ENCODE assay signal across 22 mouse cellular contexts in the genomic region with DNA sequence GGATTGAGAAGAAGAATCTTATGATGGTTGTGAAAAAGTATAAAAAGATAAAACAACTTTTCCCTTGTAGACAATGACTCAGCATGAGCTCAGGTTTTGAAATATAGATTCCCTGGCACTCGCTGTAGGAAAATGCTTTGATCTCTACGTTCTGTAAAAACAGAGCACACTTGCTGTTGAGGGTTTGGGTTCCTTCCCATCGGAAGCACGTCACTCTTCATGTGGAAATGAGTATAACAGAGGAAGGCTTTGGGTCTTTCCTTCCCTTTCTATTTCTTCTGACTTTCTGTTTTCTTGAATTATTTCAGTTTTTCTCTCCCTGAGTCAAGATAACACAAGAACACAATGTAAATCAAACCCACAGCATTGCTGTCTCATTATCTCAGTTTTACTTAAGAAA.
A peak's percentile ranks its signal among the peaks of the same experiment; 100 is the strongest.
DNase-seq lines count a peak whose midpoint lies in the region; ATAC-seq and TF ChIP-seq lines count a peak whose summit lies in the region.
"Had no signal": no experiment of that assay in that cellular context is flagged by ENCODE, and none has a peak within 500 bp of the region (broad histone marks: within the 10 kb centered on the region; RNA-seq: fewer than 3 reads in every experiment).

No protein-coding gene starts in this region.

- no peak for TF ChIP-seq CTCF in embryonic fibroblast, embryonic 13.5 days (IDR thresholded peaks at IDR 0.05; ENCODE audit: borderline replicate concordance, insufficient read depth, low read length)

- DNase-seq in frontal cortex, postnatal 36 days (ENCODE audit: low spot score in 2 of 2) = no peak
- peak; percentile 82 for DNase-seq in midbrain, embryonic 11.5 days (ENCODE audit: low spot score, missing footprints)
- DNase-seq in urinary bladder, postnatal 36 days (ENCODE audit: low spot score in 2 of 2) = no peak
- no peak for DNase-seq in cerebellum, adult 11 months
- DNase-seq: adrenal gland, postnatal 10 days; cerebellum, adult 9-10 months; gastrocnemius, postnatal 36 days; heart, postnatal 36 days; lung, postnatal 36 days; thymus, adult 18-20 months had no signal

- H3K4me2 ChIP-seq in midbrain, embryonic 11.5 days = no peak overlapping the region
- no peak overlapping the region for H3K4me2 ChIP-seq in midbrain, embryonic 16.5 days (ENCODE audit: low read length)
- H3K4me2 ChIP-seq: embryonic facial prominence, embryonic 15.5 days; heart, embryonic 15.5 days; hindbrain, embryonic 14.5 days; limb, embryonic 15.5 days; liver, embryonic 15.5 days; lung, embryonic 15.5 days had no signal

- TF ChIP-seq POLR2A in embryonic fibroblast, embryonic 13.5 days (IDR thresholded peaks at IDR 0.05; ENCODE audit: low read depth, low read length) = no peak

- H3K27ac ChIP-seq in midbrain, embryonic 11.5 days (ENCODE audit: low read depth, low read length) = no peak overlapping the region
- H3K27ac ChIP-seq in midbrain, embryonic 16.5 days (ENCODE audit: low read length) = no peak overlapping the region
- H3K27ac ChIP-seq in embryonic fibroblast, embryonic 13.5 days (ENCODE audit: insufficient read depth, low read length) = peak overlapping the region; percentile 66
- H3K27ac ChIP-seq: embryonic facial prominence, embryonic 15.5 days; heart, embryonic 15.5 days; hindbrain, embryonic 14.5 days; limb, embryonic 15.5 days; liver, embryonic 15.5 days; lung, embryonic 15.5 days had no signal

- H3K27me3 ChIP-seq in midbrain, embryonic 11.5 days (ENCODE audit: control insufficient read depth, insufficient read depth, low read length) = no peaks in the 10 kb centered on the region
- H3K27me3 ChIP-seq in midbrain, embryonic 16.5 days (ENCODE audit: control insufficient read depth, insufficient read depth, low read depth, low read length) = no peaks in the 10 kb centered on the region
- H3K27me3 ChIP-seq: embryonic facial prominence, embryonic 15.5 days; heart, embryonic 15.5 days; limb, embryonic 15.5 days; liver, embryonic 15.5 days; lung, embryonic 15.5 days had no signal

- no peak overlapping the region for H3K4me3 ChIP-seq in midbrain, embryonic 11.5 days (ENCODE audit: low read depth, low read length)
- H3K4me3 ChIP-seq in midbrain, embryonic 16.5 days (ENCODE audit: low read depth, low read length) = no peak overlapping the region
- H3K4me3 ChIP-seq in embryonic fibroblast, embryonic 13.5 days (ENCODE audit: insufficient read depth, low read length) = no peak overlapping the region
- H3K4me3 ChIP-seq: embryonic facial prominence, embryonic 15.5 days; heart, embryonic 15.5 days; limb, embryonic 15.5 days; liver, embryonic 15.5 days; lung, embryonic 15.5 days had no signal

- ATAC-seq in frontal cortex, adult (ENCODE audit: low TSS enrichment) = peak; percentile 79
- ATAC-seq in midbrain, embryonic 11.5 days (ENCODE audit: low FRiP score) = no peak
- ATAC-seq in midbrain, embryonic 16.5 days = no peak
- ATAC-seq: activated CD4-positive, CD25-positive, alpha-beta regulatory T cell, adult 4 months; forebrain, embryonic 16.5 days; inflammation-experienced regulatory T-cells, adult 6 months had no signal

- no peaks in the 10 kb centered on the region for H3K9me3 ChIP-seq in midbrain, embryonic 11.5 days (ENCODE audit: control insufficient read depth, low read length)
- H3K9me3 ChIP-seq in midbrain, embryonic 16.5 days (replicated peaks; ENCODE audit: control insufficient read depth, low read length, poor library complexity, severe bottlenecking) = no peaks in the 10 kb centered on the region
- H3K9me3 ChIP-seq: embryonic facial prominence, embryonic 15.5 days; heart, embryonic 15.5 days; limb, embryonic 15.5 days; liver, embryonic 15.5 days; lung, embryonic 15.5 days had no signal

- 6% methylated on average over 4 of the region's 4 CpGs for WGBS in midbrain, embryonic 11.5 days
- WGBS in midbrain, embryonic 16.5 days = 6% methylated on average over 4 of the region's 4 CpGs

- H3K9ac ChIP-seq in midbrain, embryonic 11.5 days (ENCODE audit: low read length) = no peak overlapping the region
- no peak overlapping the region for H3K9ac ChIP-seq in midbrain, embryonic 16.5 days (ENCODE audit: low read depth, low read length)
- H3K9ac ChIP-seq: embryonic facial prominence, embryonic 15.5 days; heart, embryonic 15.5 days; hindbrain, embryonic 14.5 days; limb, embryonic 15.5 days; liver, embryonic 15.5 days; lung, embryonic 15.5 days had no signal

- no peaks in the 10 kb centered on the region for H3K36me3 ChIP-seq in midbrain, embryonic 11.5 days (ENCODE audit: control insufficient read depth, insufficient read depth, low read length)
- no peaks in the 10 kb centered on the region for H3K36me3 ChIP-seq in midbrain, embryonic 16.5 days (ENCODE audit: control insufficient read depth, insufficient read depth, low read length)
- H3K36me3 ChIP-seq: embryonic facial prominence, embryonic 15.5 days; heart, embryonic 15.5 days; limb, embryonic 15.5 days; liver, embryonic 15.5 days; lung, embryonic 15.5 days had no signal

- H3K4me1 ChIP-seq in midbrain, embryonic 11.5 days (ENCODE audit: control insufficient read depth, insufficient read depth, low read length) = no peaks in the 10 kb centered on the region
- H3K4me1 ChIP-seq in midbrain, embryonic 16.5 days (ENCODE audit: control insufficient read depth, insufficient read depth, low read length) = no peaks in the 10 kb centered on the region
- peaks cover 10% of the 10 kb centered on the region; the same call in 1 of the 2 replicates for H3K4me1 ChIP-seq in embryonic fibroblast, embryonic 13.5 days (ENCODE audit: control insufficient read depth, insufficient read depth, low read length)
- H3K4me1 ChIP-seq: embryonic facial prominence, embryonic 15.5 days; limb, embryonic 15.5 days; liver, embryonic 15.5 days; lung, embryonic 15.5 days had no signal
